Mouse (Mus musculus) spleen, adult 2 months (tissue): ENCODE data around the gene Pigf. TPM values are rescaled to one million over a fixed set of nuclear protein-coding genes. Genes with fewer than 3 reads are reported as not detected.

Experiments
- DNase-seq, 2 experiments: peaks; one replicate each; pipeline versions ENCODE4 v3.0.0 to v3.0.0-alpha.2; 2012 to 2021; ENCODE audit warnings: low spot score in 2 of 2, low read depth in 1 of 2
- H3K27ac ChIP-seq: fragments of 200-500 bp; 2 replicates; pipeline ENCODE4 v1.5.1; 2012; ENCODE audit warnings: low read length, inconsistent platforms; ENCODE audit not compliant: insufficient read depth
- H3K27me3 ChIP-seq: fragments of 200-500 bp; 2 replicates; pipeline ENCODE4 v1.6.1; 2012; ENCODE audit warnings: mild to moderate bottlenecking, moderate library complexity, low read length, inconsistent platforms; ENCODE audit not compliant: control insufficient read depth, insufficient read depth
- H3K36me3 ChIP-seq: fragments of 200-500 bp; 2 replicates; pipeline ENCODE4 v1.6.1; 2012; ENCODE audit warnings: mild to moderate bottlenecking, low read length, inconsistent platforms; ENCODE audit not compliant: control insufficient read depth, insufficient read depth
- H3K4me1 ChIP-seq: fragments of 200-500 bp; 2 replicates; pipeline ENCODE4 v1.6.1; 2011; ENCODE audit warnings: inconsistent platforms; ENCODE audit not compliant: control insufficient read depth, insufficient read depth, insufficient read length
- H3K4me3 ChIP-seq: fragments of 200-500 bp; 2 replicates; pipeline ENCODE4 v1.5.1; 2011; ENCODE audit warnings: mild to moderate bottlenecking, inconsistent platforms; ENCODE audit not compliant: insufficient read depth, insufficient read length; ENCODE audit errors: extremely low read depth
- CTCF ChIP-seq: fragments of 200-500 bp; IDR thresholded peaks from 2 replicates; pipeline ENCODE4 v1.5.1; 2011; ENCODE audit warnings: mild to moderate bottlenecking, inconsistent platforms; ENCODE audit not compliant: insufficient read depth, insufficient read length, insufficient replicate concordance; ENCODE audit errors: extremely low read depth
- POLR2A ChIP-seq: fragments of 200-500 bp; IDR thresholded peaks from 2 replicates; pipeline ENCODE4 v1.6.1; 2011; ENCODE audit warnings: low read depth, low read length, inconsistent platforms
- WGBS: fragments of 180-500 bp; shearing (Covaris S2); methylation state at CpG from one replicate; pipeline ENCODE4 v1.1.7; 2018; 5-methylcytosine and 5-hydroxymethylcytosine counted together
- polyA plus RNA-seq: library from polyadenylated mRNA; depleted of rRNA; stranded (reverse); fragments of >200 nt; gene quantifications from 2 replicates; pipeline ENCODE4 v1.2.3, GENCODE M21; 2012

The Pigf gene
- polyA plus RNA-seq, 1 experiment, result 2.2 TPM

DNA sequence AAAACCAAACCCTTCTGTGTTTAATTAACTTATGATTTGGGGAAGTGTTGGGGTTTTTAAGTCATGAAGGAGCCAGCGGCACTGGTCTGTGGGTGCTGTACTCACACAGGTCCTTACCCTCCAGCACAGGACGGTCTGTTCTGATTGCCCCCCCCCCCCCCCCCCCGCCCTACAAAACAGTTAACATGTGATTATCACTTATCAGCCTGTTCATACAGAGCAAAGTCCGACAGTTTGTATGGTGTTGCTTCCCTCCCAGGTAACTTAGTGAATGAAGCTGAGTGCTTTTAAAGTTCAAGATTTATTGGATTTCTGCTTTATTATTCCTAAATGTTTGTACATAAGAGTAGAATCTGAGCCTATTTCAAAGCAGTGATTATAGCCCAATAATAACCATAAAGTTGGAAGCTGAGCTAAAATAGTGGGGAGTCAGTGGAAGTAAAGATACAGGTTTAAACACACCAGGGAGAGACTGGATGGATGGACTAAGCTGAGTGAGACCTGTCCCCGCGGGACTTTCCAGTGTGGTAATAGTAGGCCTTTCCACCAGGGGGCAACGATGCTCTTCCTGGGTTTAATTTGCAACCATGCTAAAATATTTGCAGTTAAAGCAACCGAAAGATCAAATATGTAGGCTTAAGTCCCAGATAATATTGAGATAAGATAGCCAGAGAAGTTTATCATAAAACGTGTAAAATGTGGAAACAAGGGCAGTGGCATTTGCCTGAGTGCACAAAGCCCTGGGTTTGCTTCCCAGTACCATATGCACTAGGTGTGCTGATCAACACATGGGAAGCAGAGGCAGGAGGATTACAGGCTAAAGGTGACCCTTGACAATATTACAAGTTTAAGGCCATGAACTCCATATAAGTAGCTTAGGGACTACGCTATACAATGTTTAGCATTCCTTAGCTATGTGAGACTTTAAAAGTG is 11.2 kb upstream of the Pigf start:
- peak; percentile 18 to 42 for DNase-seq
- Histone ChIP-seq H3K36me3 (peaks cover 18% of the 10 kb centered on the region), H3K4me1 (no peaks in the 10 kb centered on the region), H3K27me3 (no peaks in the 10 kb centered on the region), H3K4me3 (no peak overlapping the region), H3K27ac (no peak overlapping the region)
- 52% methylated on average over 10 of the region's 10 CpGs for WGBS
- TF ChIP-seq POLR2A, result no peak
- TF ChIP-seq CTCF, result peak; percentile 48; the same call in 1 of the 2 replicates

DNA sequence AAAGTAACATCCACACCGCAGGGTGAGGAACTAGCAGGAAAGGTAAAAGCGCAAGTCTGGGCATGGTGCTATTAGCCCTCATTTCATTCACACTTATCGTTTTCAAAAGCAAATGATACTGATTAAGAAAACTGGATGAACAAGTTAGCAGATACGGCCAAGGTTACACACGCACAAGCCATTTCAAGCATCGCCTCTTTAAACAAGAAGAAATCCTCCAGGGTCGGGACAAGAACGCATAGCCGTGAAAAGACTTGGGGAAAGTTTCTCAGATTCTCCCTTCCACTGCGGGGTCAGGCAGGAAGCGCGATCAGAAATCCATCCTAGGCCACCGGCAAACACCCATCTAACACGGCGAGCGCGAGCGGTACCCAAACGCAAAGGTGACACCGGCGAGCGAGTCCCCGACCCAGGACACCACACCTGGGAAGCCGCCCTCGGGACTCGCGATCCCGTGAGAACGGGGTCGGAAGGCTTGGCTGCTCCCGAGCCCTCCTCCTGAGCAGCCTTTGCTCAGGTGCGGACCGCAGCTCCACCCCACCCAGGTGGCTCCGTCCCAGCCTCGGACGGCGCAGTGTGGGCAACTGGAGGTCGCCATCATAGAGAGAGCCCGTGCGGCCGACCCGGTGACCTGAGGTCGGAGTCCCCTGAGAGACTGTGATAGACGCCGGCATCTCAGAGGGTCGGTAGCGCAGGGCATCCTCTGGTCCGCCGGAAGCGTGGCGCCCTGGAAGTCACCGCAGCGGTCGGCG is 539 bp downstream of the Pigf start:
- TF ChIP-seq CTCF (no peak), POLR2A (no peak)
- 3% methylated on average over 53 of the region's 55 CpGs for WGBS
- H3K4me1 ChIP-seq, result no peaks in the 10 kb centered on the region
- H3K36me3 ChIP-seq, result peaks cover 7% of the 10 kb centered on the region
- H3K27me3 ChIP-seq, result no peaks in the 10 kb centered on the region
- peak overlapping the region; percentile 83 for H3K4me3 ChIP-seq
- H3K27ac ChIP-seq, result peak overlapping the region; percentile 28; the same call in 1 of the 2 replicates
- no peak for DNase-seq

DNA sequence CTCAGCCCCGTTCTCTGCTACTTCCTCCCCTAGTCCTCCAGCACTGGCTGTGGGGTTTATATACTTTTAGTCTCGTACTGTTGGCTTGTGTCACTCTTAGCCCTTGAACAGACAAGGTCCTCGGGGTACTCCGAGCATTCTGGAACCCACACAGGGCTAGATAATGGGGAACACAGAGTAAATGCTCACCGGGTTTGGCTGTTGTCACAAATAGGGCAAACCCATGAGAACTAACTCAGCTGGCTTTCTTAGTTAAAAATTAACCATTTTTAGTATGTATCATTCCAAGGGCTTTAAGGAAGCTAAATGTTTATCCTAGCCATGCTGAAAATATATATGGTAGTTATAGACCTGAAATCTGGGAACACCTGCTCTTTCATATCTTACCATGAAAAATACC is 5.5 kb downstream of the Pigf start:
- Histone ChIP-seq H3K36me3 (peaks cover 8% of the 10 kb centered on the region), H3K4me3 (no peak overlapping the region), H3K27ac (no peak overlapping the region), H3K4me1 (no peaks in the 10 kb centered on the region), H3K27me3 (no peaks in the 10 kb centered on the region)
- 91% methylated on average over 5 of the region's 5 CpGs for WGBS
- TF ChIP-seq CTCF (no peak), POLR2A (no peak)
- DNase-seq, result no peak

DNA sequence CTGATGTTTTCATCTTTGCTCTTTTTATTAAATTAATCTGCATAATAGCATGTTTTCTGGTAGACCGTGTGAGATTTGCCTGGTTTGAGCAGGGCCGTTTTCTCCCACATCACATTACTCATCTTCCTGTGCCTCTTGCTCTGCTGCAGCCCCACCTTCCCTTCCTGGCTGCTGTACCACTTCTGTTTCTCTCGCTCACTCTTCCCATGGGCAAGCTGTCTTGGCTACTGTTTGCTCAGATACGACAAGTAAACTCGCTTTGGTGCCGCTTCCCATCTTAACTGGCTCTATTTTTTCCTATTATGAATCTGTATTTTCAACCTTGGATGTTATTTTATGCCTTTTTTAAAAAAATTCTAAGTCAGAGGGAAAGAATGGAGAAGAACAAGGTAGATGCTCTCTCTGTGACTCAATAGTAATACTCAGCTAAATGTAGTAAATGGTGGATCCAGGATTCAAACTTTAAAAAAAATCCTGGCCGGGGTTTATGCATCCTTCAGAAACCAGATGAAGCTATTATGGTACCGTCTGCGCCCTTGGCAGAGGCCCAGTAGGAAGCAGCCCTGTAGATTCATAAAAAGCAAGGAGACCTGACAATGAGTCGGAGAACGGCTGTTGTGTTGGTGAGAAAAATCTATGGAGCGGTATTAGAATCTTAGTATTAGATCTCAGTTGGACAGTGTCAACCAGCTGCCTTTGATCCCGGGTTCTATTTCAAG is 13.7 kb downstream of the Pigf start:
- Histone ChIP-seq H3K4me3 (no peak overlapping the region), H3K36me3 (peaks cover 2% of the 10 kb centered on the region; the same call in 1 of the 2 replicates), H3K27me3 (no peaks in the 10 kb centered on the region), H3K27ac (no peak overlapping the region), H3K4me1 (no peaks in the 10 kb centered on the region)
- 75% methylated on average over 13 of the region's 13 CpGs for WGBS
- TF ChIP-seq POLR2A, result no peak
- TF ChIP-seq CTCF, result no peak
- DNase-seq, result no peak

DNA sequence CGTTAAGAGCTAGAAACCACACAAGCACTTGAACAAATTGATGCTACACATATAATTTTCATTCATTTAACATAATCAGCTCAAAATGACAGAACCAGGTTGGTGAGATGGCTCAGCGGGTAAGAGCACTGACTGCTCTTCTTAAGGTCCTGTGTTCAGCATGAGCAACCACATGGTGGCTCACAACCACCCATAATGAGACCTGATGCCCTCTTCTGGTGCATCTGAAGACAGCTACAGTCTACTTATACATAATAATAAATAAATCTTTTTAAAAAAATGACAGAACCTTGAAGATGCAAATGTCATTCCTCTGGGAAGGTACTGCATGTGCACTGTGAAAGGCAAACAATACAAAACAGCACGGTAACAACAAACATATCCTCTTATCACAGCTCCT is 16.3 kb downstream of the Pigf start:
- no peak for TF ChIP-seq CTCF
- TF ChIP-seq POLR2A, result no peak
- WGBS, result 89% methylated on average over 3 of the region's 3 CpGs
- no peaks in the 10 kb centered on the region for H3K4me1 ChIP-seq

DNA sequence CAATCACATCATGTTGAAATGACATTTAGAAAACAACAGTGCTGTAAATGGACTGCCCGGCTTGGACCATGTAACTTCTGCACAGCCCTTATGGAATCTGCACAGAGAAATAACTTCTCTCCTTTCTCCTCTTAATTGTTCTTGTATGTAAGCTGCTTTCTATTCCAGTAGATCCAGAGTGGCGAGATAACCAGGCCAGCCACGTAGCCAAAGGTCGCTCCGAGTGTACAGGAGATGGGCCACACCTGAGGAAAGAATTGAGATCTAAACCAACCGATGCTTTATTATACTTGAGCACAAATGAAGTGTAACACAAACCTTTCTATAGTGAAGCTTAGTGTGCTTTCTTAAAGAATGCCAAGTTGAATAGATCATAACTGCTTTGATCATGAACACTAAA is 27.9 kb downstream of the Pigf start:
- 93% methylated on average over 6 of the region's 6 CpGs for WGBS
- Histone ChIP-seq H3K4me3 (no peak overlapping the region), H3K36me3 (peaks cover 18% of the 10 kb centered on the region), H3K27me3 (no peaks in the 10 kb centered on the region), H3K27ac (no peak overlapping the region), H3K4me1 (no peaks in the 10 kb centered on the region)
- no peak for DNase-seq
- TF ChIP-seq POLR2A (no peak), CTCF (no peak)

More for the DNA sequence above, 16.3 kb downstream of the Pigf start:
- Histone ChIP-seq H3K4me3 (no peak overlapping the region), H3K27me3 (no peaks in the 10 kb centered on the region), H3K27ac (no peak overlapping the region), H3K36me3 (0 out of 2 replicates have a peak, but pooled peaks cover 1% of the 10 kb centered on the region)
- DNase-seq, result no peak
